In the genomic region with DNA sequence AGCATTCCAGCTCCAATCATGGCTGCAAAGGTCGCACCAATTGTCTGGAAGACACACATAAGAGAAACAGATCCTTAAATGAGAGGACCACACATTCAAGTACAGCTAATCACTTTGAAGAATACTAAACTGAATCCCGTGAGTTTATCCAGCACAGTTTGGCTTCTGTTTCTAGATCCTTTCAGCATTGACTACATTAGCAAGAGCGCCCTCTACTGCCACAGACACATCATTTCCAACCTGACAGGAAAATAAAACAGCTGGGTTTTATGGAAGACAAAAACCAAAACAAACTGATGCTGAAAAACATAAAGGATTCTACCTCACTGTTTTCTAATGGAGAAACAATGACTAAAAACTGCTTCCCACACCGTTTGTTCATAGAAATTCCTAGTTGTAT, we compare ENCODE assay signal across 10 mouse cellular contexts. TPM values are rescaled to one million over a fixed set of nuclear protein-coding genes. Genes with fewer than 3 reads are reported as not detected.
A peak's percentile ranks its signal among the peaks of the same experiment; 100 is the strongest.
DNase-seq lines count a peak whose midpoint lies in the region; ATAC-seq lines count a peak whose summit lies in the region.
"Had no signal": no experiment of that assay in that cellular context is flagged by ENCODE, and none has a peak within 500 bp of the region (broad histone marks: within the 10 kb centered on the region; RNA-seq: fewer than 3 reads in every experiment).

No protein-coding gene starts in this region.

- WGBS in forebrain, embryonic 14.5 days = 46% methylated on average over 4 of the region's 4 CpGs
- 45% methylated on average over 4 of the region's 4 CpGs for WGBS in forebrain, embryonic 15.5 days
- WGBS in liver, embryonic 12.5 days (ENCODE audit: insufficient replicate concordance) = 56% methylated on average over 4 of the region's 4 CpGs
- 48% methylated on average over 4 of the region's 4 CpGs for WGBS in embryonic facial prominence, embryonic 14.5 days
- WGBS in forebrain, embryonic 16.5 days = 43% methylated on average over 4 of the region's 4 CpGs

- H3K36me3 ChIP-seq in forebrain, embryonic 14.5 days (ENCODE audit: control insufficient read depth, insufficient read depth, low read length) = peaks cover 79% of the 10 kb centered on the region
- peaks cover 83% of the 10 kb centered on the region for H3K36me3 ChIP-seq in forebrain, embryonic 15.5 days
- peaks cover 96% of the 10 kb centered on the region for H3K36me3 ChIP-seq in liver, embryonic 12.5 days
- peaks cover 84% of the 10 kb centered on the region for H3K36me3 ChIP-seq in embryonic facial prominence, embryonic 14.5 days (ENCODE audit: control insufficient read depth, insufficient read depth, low read length)
- H3K36me3 ChIP-seq in forebrain, embryonic 16.5 days (ENCODE audit: control insufficient read depth, insufficient read depth) = peaks cover 49% of the 10 kb centered on the region

- H3K27me3 ChIP-seq in forebrain, embryonic 14.5 days (replicated peaks; ENCODE audit: control insufficient read depth, insufficient read depth, low read length) = no peaks in the 10 kb centered on the region
- no peaks in the 10 kb centered on the region for H3K27me3 ChIP-seq in forebrain, embryonic 15.5 days
- H3K27me3 ChIP-seq in liver, embryonic 12.5 days (replicated peaks) = no peaks in the 10 kb centered on the region
- H3K27me3 ChIP-seq in embryonic facial prominence, embryonic 14.5 days (replicated peaks; ENCODE audit: control insufficient read depth, insufficient read depth, low read length) = no peaks in the 10 kb centered on the region
- no peaks in the 10 kb centered on the region for H3K27me3 ChIP-seq in forebrain, embryonic 16.5 days (replicated peaks; ENCODE audit: control insufficient read depth, insufficient read depth, low read length)
- H3K27me3 ChIP-seq: megakaryocyte, embryonic 14.5 days had no signal

- H3K4me3 ChIP-seq in forebrain, embryonic 14.5 days (ENCODE audit: low read depth, low read length) = no peak overlapping the region
- no peak overlapping the region for H3K4me3 ChIP-seq in forebrain, embryonic 15.5 days
- H3K4me3 ChIP-seq in liver, embryonic 12.5 days = no peak overlapping the region
- no peak overlapping the region for H3K4me3 ChIP-seq in embryonic facial prominence, embryonic 14.5 days (ENCODE audit: low read depth, low read length)
- no peak overlapping the region for H3K4me3 ChIP-seq in forebrain, embryonic 16.5 days (replicated peaks; ENCODE audit: low read length)
- H3K4me3 ChIP-seq: megakaryocyte, embryonic 14.5 days had no signal

- H3K9ac ChIP-seq in forebrain, embryonic 14.5 days (ENCODE audit: low read length) = no peak overlapping the region
- H3K9ac ChIP-seq in forebrain, embryonic 15.5 days (replicated peaks) = no peak overlapping the region
- H3K9ac ChIP-seq in liver, embryonic 12.5 days = no peak overlapping the region
- no peak overlapping the region for H3K9ac ChIP-seq in embryonic facial prominence, embryonic 14.5 days (ENCODE audit: low read depth, low read length)
- H3K9ac ChIP-seq in forebrain, embryonic 16.5 days (replicated peaks; ENCODE audit: low read depth, low read length) = no peak overlapping the region

- 0 out of 2 replicates have a peak, but pooled peaks have one; percentile 23 for ATAC-seq in forebrain, embryonic 14.5 days
- ATAC-seq in forebrain, embryonic 15.5 days (replicated peaks) = no peak
- no peak for ATAC-seq in liver, embryonic 12.5 days
- ATAC-seq in embryonic facial prominence, embryonic 14.5 days (ENCODE audit: low read depth) = no peak
- no peak for ATAC-seq in forebrain, embryonic 16.5 days

- H3K4me2 ChIP-seq in forebrain, embryonic 14.5 days (ENCODE audit: low read length) = no peak overlapping the region
- H3K4me2 ChIP-seq in forebrain, embryonic 15.5 days (replicated peaks) = no peak overlapping the region
- no peak overlapping the region for H3K4me2 ChIP-seq in liver, embryonic 12.5 days
- H3K4me2 ChIP-seq in embryonic facial prominence, embryonic 14.5 days (ENCODE audit: low read depth, low read length) = no peak overlapping the region
- H3K4me2 ChIP-seq in forebrain, embryonic 16.5 days (ENCODE audit: low read length) = no peak overlapping the region

- peak; percentile 74 for DNase-seq in forebrain, embryonic 14.5 days (ENCODE audit: low spot score)
- DNase-seq in liver = peak; percentile 54
- peak; percentile 7 for DNase-seq in WW6 (ENCODE audit: low read depth, low spot score)
- DNase-seq in embryonic facial prominence, embryonic 14.5 days (ENCODE audit: low spot score) = peak; percentile 74
- DNase-seq in lung, postnatal 25 days (ENCODE audit: low spot score) = peak; percentile 23

- H3K27ac ChIP-seq in forebrain, embryonic 14.5 days (ENCODE audit: low read depth, low read length) = no peak overlapping the region
- no peak overlapping the region for H3K27ac ChIP-seq in forebrain, embryonic 15.5 days (replicated peaks)
- H3K27ac ChIP-seq in liver, embryonic 12.5 days = no peak overlapping the region
- no peak overlapping the region for H3K27ac ChIP-seq in embryonic facial prominence, embryonic 14.5 days (replicated peaks; ENCODE audit: low read depth, low read length)
- no peak overlapping the region for H3K27ac ChIP-seq in forebrain, embryonic 16.5 days (ENCODE audit: low read length)

- H3K4me1 ChIP-seq in forebrain, embryonic 14.5 days (ENCODE audit: control insufficient read depth, insufficient read depth, low read length) = no peaks in the 10 kb centered on the region
- no peaks in the 10 kb centered on the region for H3K4me1 ChIP-seq in forebrain, embryonic 15.5 days
- no peaks in the 10 kb centered on the region for H3K4me1 ChIP-seq in liver, embryonic 12.5 days
- H3K4me1 ChIP-seq in embryonic facial prominence, embryonic 14.5 days (ENCODE audit: control insufficient read depth, insufficient read depth, low read length) = no peaks in the 10 kb centered on the region
- no peaks in the 10 kb centered on the region for H3K4me1 ChIP-seq in forebrain, embryonic 16.5 days (replicated peaks; ENCODE audit: control insufficient read depth, insufficient read depth, low read length)

- H3K9me3 ChIP-seq in forebrain, embryonic 14.5 days (replicated peaks; ENCODE audit: control insufficient read depth, low read length) = no peaks in the 10 kb centered on the region
- H3K9me3 ChIP-seq in forebrain, embryonic 15.5 days = no peaks in the 10 kb centered on the region
- H3K9me3 ChIP-seq in liver, embryonic 12.5 days (replicated peaks) = no peaks in the 10 kb centered on the region
- no peaks in the 10 kb centered on the region for H3K9me3 ChIP-seq in embryonic facial prominence, embryonic 14.5 days (ENCODE audit: control insufficient read depth, low read length)
- H3K9me3 ChIP-seq in forebrain, embryonic 16.5 days (ENCODE audit: control insufficient read depth, low read length) = no peaks in the 10 kb centered on the region
- H3K9me3 ChIP-seq: megakaryocyte, embryonic 14.5 days had no signal

RNA-seq across cellular contexts. Expression of a gene that starts 7.4 kb away (rescaled TPM):
- polyA plus RNA-seq in forebrain, embryonic 14.5 days (2014; fragmentation: Nextera tagmentation; extraction: Ambion mirVana) = 189 and 206 TPM in 2 replicates
- 184 and 186 TPM in 2 replicates for polyA plus RNA-seq in forebrain, embryonic 15.5 days (2015; fragmentation: Nextera tagmentation; extraction: Ambion mirVana)
- polyA plus RNA-seq in liver, embryonic 12.5 days (2016; fragmentation: Nextera tagmentation; extraction: Ambion mirVana) = 253 and 263 TPM in 2 replicates
- polyA plus RNA-seq in embryonic facial prominence, embryonic 14.5 days (2014; fragmentation: Nextera tagmentation; extraction: Ambion mirVana) = 198 and 210 TPM in 2 replicates
- polyA plus RNA-seq in forebrain, embryonic 16.5 days (2015; fragmentation: Nextera tagmentation; extraction: Ambion mirVana) = 188 and 221 TPM in 2 replicates

RNA-seq across cellular contexts. Expression of a gene that starts 13.8 kb away (rescaled TPM):
- polyA plus RNA-seq in forebrain, embryonic 14.5 days (2014; fragmentation: Nextera tagmentation; extraction: Ambion mirVana) = 0.51 TPM in 1 of 2 replicates, not detected in the other
- polyA plus RNA-seq in forebrain, embryonic 15.5 days (2015; fragmentation: Nextera tagmentation; extraction: Ambion mirVana) = 0.28 and 0.39 TPM in 2 replicates
- not detected in 2 replicates for polyA plus RNA-seq in liver, embryonic 12.5 days (2016; fragmentation: Nextera tagmentation; extraction: Ambion mirVana)
- polyA plus RNA-seq in embryonic facial prominence, embryonic 14.5 days (2014; fragmentation: Nextera tagmentation; extraction: Ambion mirVana) = 7.9 and 9.0 TPM in 2 replicates
- 0.37 TPM in 1 of 2 replicates, not detected in the other for polyA plus RNA-seq in forebrain, embryonic 16.5 days (2015; fragmentation: Nextera tagmentation; extraction: Ambion mirVana)

RNA-seq across cellular contexts. Expression of a gene that starts 29.5 kb away (rescaled TPM):
- 3.1 and 4.6 TPM in 2 replicates for polyA plus RNA-seq in forebrain, embryonic 14.5 days (2014; fragmentation: Nextera tagmentation; extraction: Ambion mirVana)
- polyA plus RNA-seq in forebrain, embryonic 15.5 days (2015; fragmentation: Nextera tagmentation; extraction: Ambion mirVana) = 3.0 TPM in 2 replicates
- polyA plus RNA-seq in liver, embryonic 12.5 days (2016; fragmentation: Nextera tagmentation; extraction: Ambion mirVana) = not detected in 2 replicates
- polyA plus RNA-seq in embryonic facial prominence, embryonic 14.5 days (2014; fragmentation: Nextera tagmentation; extraction: Ambion mirVana) = 3.0 TPM in 2 replicates
- polyA plus RNA-seq in forebrain, embryonic 16.5 days (2015; fragmentation: Nextera tagmentation; extraction: Ambion mirVana) = 3.7 and 5.2 TPM in 2 replicates

RNA-seq across cellular contexts. Expression of a gene that starts 59.9 kb away (rescaled TPM):
- not detected in 2 replicates for polyA plus RNA-seq in forebrain, embryonic 14.5 days (2014; fragmentation: Nextera tagmentation; extraction: Ambion mirVana)
- polyA plus RNA-seq in forebrain, embryonic 15.5 days (2015; fragmentation: Nextera tagmentation; extraction: Ambion mirVana) = not detected in 2 replicates
- polyA plus RNA-seq in liver, embryonic 12.5 days (2016; fragmentation: Nextera tagmentation; extraction: Ambion mirVana) = not detected in 2 replicates
- 0.06 TPM in 1 of 2 replicates, not detected in the other for polyA plus RNA-seq in embryonic facial prominence, embryonic 14.5 days (2014; fragmentation: Nextera tagmentation; extraction: Ambion mirVana)
- polyA plus RNA-seq in forebrain, embryonic 16.5 days (2015; fragmentation: Nextera tagmentation; extraction: Ambion mirVana) = not detected in 2 replicates
- polyA plus RNA-seq: heart, embryonic 14.5 days had no signal

Comparison
In these comparisons a context has a peak if more than half of its experiments do, and no peak if none do; other contexts are left out.
1. DNase-seq: peak in every context shown above with its lines; median percentile 74 in forebrain, embryonic 14.5 days; 74 in embryonic facial prominence, embryonic 14.5 days; 54 in liver; 23 in lung, postnatal 25 days; 7 in WW6.